Mouse (Mus musculus): ENCODE results near the gene Lgi4. TPM values are rescaled to one million over a fixed set of nuclear protein-coding genes. Genes with fewer than 3 reads are reported as not detected.

The Lgi4 gene
- total RNA-seq, 1 experiment: 0.18 TPM

- Histone ChIP-seq H3K4me1 (ENCODE audit: control insufficient read depth in 2 of 2, insufficient read depth in 2 of 2, low read length in 2 of 2, poor library complexity in 1 of 2) (peaks cover 0 to 5% of the 10 kb centered on the region in 2 experiments; a peak in 1 of 4 replicates), H3K9me3 (ENCODE audit: control insufficient read depth, insufficient read depth, low read depth, low read length) (no peaks in the 10 kb centered on the region), H3K36me3 (ENCODE audit: control insufficient read depth, insufficient read depth, low read length, poor library complexity, severe bottlenecking) (no peaks in the 10 kb centered on the region), H3K4me3 (ENCODE audit: insufficient read depth in 1 of 2, low read depth in 1 of 2, low read length in 2 of 2, poor library complexity in 1 of 2, severe bottlenecking in 1 of 2) (no peak overlapping the region), H3K9ac (ENCODE audit: insufficient read depth, low read depth, low read length, poor library complexity, severe bottlenecking) (no peak overlapping the region), H3K27ac (ENCODE audit: insufficient read depth, low read depth, low read length, poor library complexity, severe bottlenecking) (no peak overlapping the region)
- in situ Hi-C loops (cut with MboI; ENCODE audit: low sequenced_read_pairs in 2 of 2, unreplicated experiment in 2 of 2): no loop called here
- no peak for DNase-seq (ENCODE audit: low read depth, low spot score)
- no peak for TF ChIP-seq HCFC1 (IDR thresholded peaks at IDR 0.05; ENCODE audit: borderline replicate concordance, insufficient read depth, low read length)
- TF ChIP-seq ZNF384 (IDR thresholded peaks at IDR 0.05; ENCODE audit: low read depth, low read length): no peak
- no peak for TF ChIP-seq ZC3H11A (IDR thresholded peaks at IDR 0.05; ENCODE audit: borderline replicate concordance, low read depth, low read length)
- TF ChIP-seq MAFK (IDR thresholded peaks at IDR 0.05; ENCODE audit: insufficient read depth, low read depth, low read length): no peak
- TF ChIP-seq CHD2 (IDR thresholded peaks at IDR 0.05; ENCODE audit: low read depth, low read length): no peak
Observed at GRCm38 (mm10) chr7:31077470-31077869, 18.3 kb downstream of the Lgi4 start.

- H3K27ac ChIP-seq (ENCODE audit: insufficient read depth, low read depth, low read length, poor library complexity, severe bottlenecking): no peak overlapping the region
- no peaks in the 10 kb centered on the region for H3K9me3 ChIP-seq (ENCODE audit: control insufficient read depth, insufficient read depth, low read depth, low read length)
- peak; percentile 65 for DNase-seq (ENCODE audit: low read depth, low spot score)
Observed at GRCm38 (mm10) chr7:31077885-31078445, 18.8 kb downstream of the Lgi4 start.

GRCm38 (mm10) chr7:31079670-31080069, 20.5 kb downstream of the Lgi4 start:
- no peak for TF ChIP-seq CHD2 (IDR thresholded peaks at IDR 0.05; ENCODE audit: low read depth, low read length)
- TF ChIP-seq ZNF384 (IDR thresholded peaks at IDR 0.05; ENCODE audit: low read depth, low read length): no peak
- TF ChIP-seq HCFC1 (IDR thresholded peaks at IDR 0.05; ENCODE audit: borderline replicate concordance, insufficient read depth, low read length): no peak
- no peak for TF ChIP-seq ZC3H11A (IDR thresholded peaks at IDR 0.05; ENCODE audit: borderline replicate concordance, low read depth, low read length)
- no peak for TF ChIP-seq MAFK (IDR thresholded peaks at IDR 0.05; ENCODE audit: insufficient read depth, low read depth, low read length)
- H3K36me3 ChIP-seq (ENCODE audit: control insufficient read depth, insufficient read depth, low read length, poor library complexity, severe bottlenecking): no peaks in the 10 kb centered on the region
- in situ Hi-C loops (cut with MboI; ENCODE audit: low sequenced_read_pairs in 2 of 2, unreplicated experiment in 2 of 2): no loop called here

More at GRCm38 (mm10) chr7:31077885-31078445, 18.8 kb downstream of the Lgi4 start:
- Histone ChIP-seq H3K36me3 (ENCODE audit: control insufficient read depth, insufficient read depth, low read length, poor library complexity, severe bottlenecking) (no peaks in the 10 kb centered on the region), H3K4me1 (ENCODE audit: control insufficient read depth in 2 of 2, insufficient read depth in 2 of 2, low read length in 2 of 2, poor library complexity in 1 of 2) (0 out of 4 replicates have a peak, but pooled peaks cover 4 to 5% of the 10 kb centered on the region in 2 experiments), H3K4me3 (ENCODE audit: insufficient read depth in 1 of 2, low read depth in 1 of 2, low read length in 2 of 2, poor library complexity in 1 of 2, severe bottlenecking in 1 of 2) (no peak overlapping the region), H3K9ac (ENCODE audit: insufficient read depth, low read depth, low read length, poor library complexity, severe bottlenecking) (no peak overlapping the region)
- in situ Hi-C loops (cut with MboI; ENCODE audit: low sequenced_read_pairs in 2 of 2, unreplicated experiment in 2 of 2): no loop called here
- TF ChIP-seq MAFK (IDR thresholded peaks at IDR 0.05; ENCODE audit: insufficient read depth, low read depth, low read length) (no peak), ZC3H11A (IDR thresholded peaks at IDR 0.05; ENCODE audit: borderline replicate concordance, low read depth, low read length) (peak; percentile 58; the same call in 1 of the 2 replicates)

GRCm38 (mm10) chr7:31080611-31081010, 21.5 kb downstream of the Lgi4 start:
- H3K4me3 ChIP-seq (ENCODE audit: insufficient read depth in 1 of 2, low read depth in 1 of 2, low read length in 2 of 2, poor library complexity in 1 of 2, severe bottlenecking in 1 of 2): no peak overlapping the region

More at GRCm38 (mm10) chr7:31079670-31080069, 20.5 kb downstream of the Lgi4 start:
- Histone ChIP-seq H3K9ac (ENCODE audit: insufficient read depth, low read depth, low read length, poor library complexity, severe bottlenecking) (no peak overlapping the region), H3K9me3 (ENCODE audit: control insufficient read depth, insufficient read depth, low read depth, low read length) (no peaks in the 10 kb centered on the region), H3K4me1 (ENCODE audit: control insufficient read depth in 2 of 2, insufficient read depth in 2 of 2, low read length in 2 of 2, poor library complexity in 1 of 2) (peaks cover 5 to 8% of the 10 kb centered on the region in 2 experiments; a peak in 1 of 4 replicates), H3K4me3 (ENCODE audit: insufficient read depth in 1 of 2, low read depth in 1 of 2, low read length in 2 of 2, poor library complexity in 1 of 2, severe bottlenecking in 1 of 2) (no peak overlapping the region), H3K27ac (ENCODE audit: insufficient read depth, low read depth, low read length, poor library complexity, severe bottlenecking) (no peak overlapping the region)
- DNase-seq (ENCODE audit: low read depth, low spot score): no peak

More at GRCm38 (mm10) chr7:31080611-31081010, 21.5 kb downstream of the Lgi4 start:
- no peak overlapping the region for H3K9ac ChIP-seq (ENCODE audit: insufficient read depth, low read depth, low read length, poor library complexity, severe bottlenecking)
- H3K4me1 ChIP-seq (ENCODE audit: control insufficient read depth in 2 of 2, insufficient read depth in 2 of 2, low read length in 2 of 2, poor library complexity in 1 of 2): peaks cover 9 to 11% of the 10 kb centered on the region in 2 experiments
- no peaks in the 10 kb centered on the region for H3K36me3 ChIP-seq (ENCODE audit: control insufficient read depth, insufficient read depth, low read length, poor library complexity, severe bottlenecking)
- H3K27ac ChIP-seq (ENCODE audit: insufficient read depth, low read depth, low read length, poor library complexity, severe bottlenecking): no peak overlapping the region
- TF ChIP-seq ZNF384 (IDR thresholded peaks at IDR 0.05; ENCODE audit: low read depth, low read length) (no peak), HCFC1 (IDR thresholded peaks at IDR 0.05; ENCODE audit: borderline replicate concordance, insufficient read depth, low read length) (no peak), ZC3H11A (IDR thresholded peaks at IDR 0.05; ENCODE audit: borderline replicate concordance, low read depth, low read length) (no peak), MAFK (IDR thresholded peaks at IDR 0.05; ENCODE audit: insufficient read depth, low read depth, low read length) (no peak), CHD2 (IDR thresholded peaks at IDR 0.05; ENCODE audit: low read depth, low read length) (no peak)
- DNase-seq (ENCODE audit: low read depth, low spot score): no peak
- H3K9me3 ChIP-seq (ENCODE audit: control insufficient read depth, insufficient read depth, low read depth, low read length): no peaks in the 10 kb centered on the region
- in situ Hi-C loops (cut with MboI; ENCODE audit: low sequenced_read_pairs in 2 of 2, unreplicated experiment in 2 of 2): no loop called here
